Mouse (Mus musculus) layer of hippocampus, adult 2 months (tissue): Measurements from ENCODE around the gene Angptl6. TPM values are rescaled to one million over a fixed set of nuclear protein-coding genes. Genes with fewer than 3 reads are reported as not detected.
A peak's percentile ranks its signal among the peaks of the same experiment; 100 is the strongest.
"Not testable (repeated sequence)": the region's sequence is repeated elsewhere in the genome, so short reads cannot be mapped to it uniquely, and the experiment has no call there.

ENCODE experiments used
- DNase-seq, 2 experiments: peaks; one replicate each; pipeline ENCODE4 v3.0.0; 2022; ENCODE audit warnings: low spot score in 2 of 2
- H3K27ac ChIP-seq: fragments of 200-600 bp; 2 replicates; pipeline ENCODE4 v1.8.1; 2022
- H3K4me3 ChIP-seq: fragments of 200-600 bp; 2 replicates; pipeline ENCODE4 v1.8.1; 2022; ENCODE audit warnings: mild to moderate bottlenecking
- CTCF ChIP-seq: fragments of 200-600 bp; conservative IDR thresholded peaks from 2 replicates; pipeline ENCODE4 v1.8.1; 2022; ENCODE audit warnings: antibody characterized with exemption, mild to moderate bottlenecking, moderate library complexity
- microRNA-seq, 2 experiments: library from miRNA; unstranded; fragments of <30 nt; microRNA quantifications; one replicate each; pipeline ENCODE4 v1.2.0; 2021
- total RNA-seq, 2 experiments: library from RNA; stranded (reverse); gene quantifications; 2 replicates each; pipeline ENCODE4 v1.2.3; 2021

Angptl6 gene
- total RNA-seq, 2 experiments from 2014 or later, result 8.9 to 10.3 TPM

GRCm38 (mm10) chr9:20850179-20850578 lies 29.3 kb downstream of the Angptl6 start:
- H3K4me3 ChIP-seq, result no peak overlapping the region
- peak; percentile 8; the same call in 1 of the 2 replicates for TF ChIP-seq CTCF
- no peak overlapping the region for H3K27ac ChIP-seq
- no peak for DNase-seq

DNA sequence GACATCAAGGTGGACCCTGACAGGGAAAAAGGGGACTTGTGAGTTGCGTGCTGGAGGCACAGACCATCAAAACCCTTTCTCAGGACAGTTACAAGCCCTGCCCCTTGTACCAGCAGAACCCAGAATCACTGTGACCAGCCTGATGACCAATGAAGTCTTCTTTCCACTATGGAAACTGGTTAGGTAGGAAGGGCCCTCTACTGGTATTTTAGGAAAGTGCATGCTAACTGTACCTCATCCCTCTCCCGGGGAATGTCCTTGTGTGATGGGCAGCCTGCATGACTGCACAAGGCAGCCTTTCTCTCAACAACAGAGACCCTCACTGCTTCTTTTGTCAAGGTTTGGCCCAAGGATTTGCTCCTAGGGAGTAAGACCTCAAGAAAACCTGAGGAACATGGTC lies 36.9 kb downstream of the Angptl6 start:
- peak; percentile 86 for TF ChIP-seq CTCF
- Histone ChIP-seq H3K27ac (no peak overlapping the region), H3K4me3 (no peak overlapping the region)
- peak; percentile 26 to 53 for DNase-seq

DNA sequence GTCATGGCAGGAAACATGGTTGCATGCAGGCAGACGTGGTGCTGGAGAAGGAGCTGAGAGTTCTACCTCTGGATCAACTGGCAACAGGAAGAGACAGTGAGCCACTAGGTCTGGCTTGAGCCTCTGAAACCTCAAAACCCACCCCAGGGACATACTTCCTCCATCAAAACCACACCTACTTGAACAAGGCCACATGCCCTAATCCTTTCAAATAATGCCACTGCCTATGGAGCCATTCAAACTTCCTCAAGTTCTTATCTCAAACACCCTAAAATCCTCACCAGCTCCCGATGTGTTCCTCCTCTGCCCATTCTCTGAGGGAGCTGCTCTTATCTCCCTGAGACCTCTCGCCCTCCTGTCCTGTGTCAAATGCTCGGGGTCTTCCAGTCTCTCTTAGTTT lies 37.3 kb downstream of the Angptl6 start:
- H3K4me3 ChIP-seq, result no peak overlapping the region
- no peak for DNase-seq
- H3K27ac ChIP-seq, result no peak overlapping the region
- TF ChIP-seq CTCF, result no peak

DNA sequence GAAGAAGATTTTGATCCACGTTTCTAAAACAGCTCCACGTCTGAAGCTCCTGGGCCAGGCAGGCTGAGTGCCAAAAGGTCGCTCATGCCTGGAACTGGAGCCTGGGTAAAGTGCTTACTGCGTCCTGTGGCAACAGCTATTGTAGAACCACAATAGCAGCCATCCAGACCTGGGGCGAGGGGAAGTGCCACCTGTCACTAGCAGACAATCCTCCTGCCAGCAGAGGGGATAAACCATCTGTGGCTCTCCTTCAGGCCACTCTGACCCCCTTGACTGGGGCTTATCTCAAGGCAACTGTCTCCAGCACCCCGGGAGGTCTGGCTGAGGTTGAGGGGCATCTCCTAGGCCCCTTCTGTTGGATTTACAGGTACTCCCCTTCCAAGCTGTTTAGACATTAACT lies 40.6 kb downstream of the Angptl6 start:
- Histone ChIP-seq H3K27ac (no peak overlapping the region), H3K4me3 (no peak overlapping the region)
- no peak for TF ChIP-seq CTCF
- DNase-seq, result no peak

- Histone ChIP-seq H3K27ac (no peak overlapping the region), H3K4me3 (no peak overlapping the region)
- no peak for DNase-seq
- no peak for TF ChIP-seq CTCF
Measured at GRCm38 (mm10) chr9:20837184-20837947, 42.2 kb downstream of the Angptl6 start.

DNA sequence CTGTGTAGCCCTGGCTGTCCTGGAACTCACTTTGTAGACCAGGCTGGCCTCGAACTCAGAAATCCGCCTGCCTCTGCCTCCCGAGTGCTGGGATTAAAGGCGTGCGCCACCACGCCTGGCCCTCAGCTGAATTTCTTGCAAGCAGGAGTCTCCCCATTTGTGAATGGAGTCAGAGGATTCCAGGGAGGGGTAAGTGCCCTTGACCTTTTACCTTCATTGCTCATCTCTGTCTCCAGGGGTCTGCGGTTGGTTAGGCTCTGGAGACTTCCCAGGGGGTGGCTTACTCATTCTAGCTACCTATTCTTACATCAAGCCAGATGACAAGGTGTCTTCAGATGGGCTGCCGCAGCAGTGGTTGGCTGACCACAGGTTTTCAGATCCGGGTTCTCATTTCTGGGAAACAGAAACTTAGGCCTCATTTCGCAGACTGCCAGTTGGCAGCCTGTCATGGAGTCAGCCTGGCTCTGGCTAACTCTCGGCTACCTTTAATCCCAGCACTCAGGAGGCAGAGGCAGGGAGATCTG lies 44.0 kb downstream of the Angptl6 start:
- H3K27ac ChIP-seq, H3K4me3 ChIP-seq, DNase-seq: not testable (repeated sequence)

- TF ChIP-seq CTCF, result no peak
- no peak for DNase-seq
- Histone ChIP-seq H3K27ac (no peak overlapping the region), H3K4me3 (no peak overlapping the region)
Measured at GRCm38 (mm10) chr9:20834881-20835280, 44.6 kb downstream of the Angptl6 start.

- Histone ChIP-seq H3K4me3 (no peak overlapping the region), H3K27ac (no peak overlapping the region)
- TF ChIP-seq CTCF, result peak; percentile 97
- DNase-seq, result peak; percentile 93 to 96
Measured at GRCm38 (mm10) chr9:20830901-20831643, 48.5 kb downstream of the Angptl6 start.

- DNase-seq, result no peak
- Histone ChIP-seq H3K27ac (no peak overlapping the region), H3K4me3 (no peak overlapping the region)
- no peak for TF ChIP-seq CTCF
Measured at GRCm38 (mm10) chr9:20828127-20828526, 51.4 kb downstream of the Angptl6 start.

DNA sequence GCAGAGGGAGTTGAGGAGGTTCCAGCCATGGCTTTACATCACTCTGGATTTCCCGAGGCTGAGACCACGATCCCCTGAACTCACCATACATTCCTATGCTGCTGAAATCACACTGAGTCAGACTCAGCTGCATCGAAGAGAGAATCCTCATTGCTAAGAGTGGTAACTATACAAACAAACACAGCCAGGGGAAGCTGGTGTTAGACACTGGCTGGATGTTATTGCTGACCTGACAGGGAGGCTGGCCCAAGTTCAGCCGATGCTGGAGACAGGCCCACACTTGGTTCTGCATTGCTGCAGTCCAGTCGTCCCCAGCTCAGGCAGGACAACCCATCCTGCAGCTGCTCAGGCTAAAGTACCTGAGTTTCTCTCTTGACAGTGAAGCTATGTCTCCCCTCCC lies 53.7 kb downstream of the Angptl6 start:
- no peak for DNase-seq
- Histone ChIP-seq H3K4me3 (no peak overlapping the region), H3K27ac (no peak overlapping the region)
- TF ChIP-seq CTCF, result no peak

Small RNA genes within 50 kb of the gene (microRNA-seq; reads per million reads assigned to microRNA genes)
- gene Mir7081, result 0.18 to 0.64 reads per million in 2 experiments

Other genes starting within 250 kb of the Angptl6 start
- gene Ubl5, start 236.8 kb downstream of the Angptl6 start, total RNA-seq, result 100 to 1,000 TPM; 277 to 326 TPM
- 10 to 100 TPM; 25.5 to 27.7 TPM for gene Fbxl12, start 235.0 kb downstream of the Angptl6 start, total RNA-seq
- 10 to 100 TPM; 32.8 to 34.0 TPM for gene Pin1, start 227.6 kb downstream of the Angptl6 start, total RNA-seq
- 10 to 100 TPM; 31.6 to 37.6 TPM for gene Olfm2, start 133.4 kb downstream of the Angptl6 start, total RNA-seq
- gene Col5a3, start 64.7 kb downstream of the Angptl6 start, total RNA-seq, result 1 to 10 TPM; 1.6 to 1.8 TPM
- not detected for gene Rdh8, start 61.2 kb downstream of the Angptl6 start, total RNA-seq
- 10 to 100 TPM; 77.6 to 85.9 TPM for gene A230050P20Rik, start 11.1 kb downstream of the Angptl6 start, total RNA-seq
- gene Ppan, start 8.4 kb upstream of the Angptl6 start, total RNA-seq, result 10 to 100 TPM; 27.5 to 27.6 TPM
- gene Eif3g, start 18.9 kb upstream of the Angptl6 start, total RNA-seq, result 100 to 1,000 TPM; 122 to 131 TPM
- 10 to 100 TPM; 34.5 to 36.2 TPM for gene Dnmt1, start 80.2 kb upstream of the Angptl6 start, total RNA-seq
- gene S1pr2, start 97.1 kb upstream of the Angptl6 start, total RNA-seq, result 1 to 10 TPM; 1.1 to 1.6 TPM
- gene Mrpl4, start 123.0 kb upstream of the Angptl6 start, total RNA-seq, result 10 to 100 TPM; 63.8 to 64.6 TPM
- gene Icam1, start 136.3 kb upstream of the Angptl6 start, total RNA-seq, result 1 to 10 TPM; 2.6 to 2.8 TPM
- under 1 TPM; 0.83 to 0.84 TPM for gene Icam4, start 149.6 kb upstream of the Angptl6 start, total RNA-seq
- gene Icam5, start 152.3 kb upstream of the Angptl6 start, total RNA-seq, result 100 to 1,000 TPM; 363 to 382 TPM
- gene Zglp1, start 187.4 kb upstream of the Angptl6 start, total RNA-seq, result under 1 TPM in 1 of 2 experiments, not detected in 1; 0.71 TPM
- 1 to 10 TPM in 1 of 2 experiments, under 1 TPM in 1; 0.74 to 2.7 TPM for gene Gm49373, start 193.4 kb upstream of the Angptl6 start, total RNA-seq
- gene Fdx1l, start 193.9 kb upstream of the Angptl6 start, total RNA-seq, result 10 to 100 TPM; 61.1 to 62.0 TPM
- 1 to 10 TPM; 2.9 to 3.8 TPM for gene Gm38431, start 212.3 kb upstream of the Angptl6 start, total RNA-seq
- gene Raver1, start 212.3 kb upstream of the Angptl6 start, total RNA-seq, result 10 to 100 TPM; 34.5 to 36.5 TPM